Mouse (Mus musculus) G1E-ER4 (cell line): ENCODE data around the gene Smarca2. TPM values are rescaled to one million over a fixed set of nuclear protein-coding genes. Genes with fewer than 3 reads are reported as not detected.

Experiments
- GATA1 ChIP-seq: IDR thresholded peaks from one replicate; pipeline ENCODE4 v1.8.0; 2012; ENCODE audit warnings: low read length, inconsistent platforms
- polyA plus RNA-seq: library from polyadenylated mRNA; stranded (reverse); fragments of >175 nt; gene quantifications from 2 replicates; pipeline ENCODE4 v1.2.3, GENCODE M21; 2012

Smarca2 gene
- polyA plus RNA-seq, 1 experiment = 17.3 TPM

DNA sequence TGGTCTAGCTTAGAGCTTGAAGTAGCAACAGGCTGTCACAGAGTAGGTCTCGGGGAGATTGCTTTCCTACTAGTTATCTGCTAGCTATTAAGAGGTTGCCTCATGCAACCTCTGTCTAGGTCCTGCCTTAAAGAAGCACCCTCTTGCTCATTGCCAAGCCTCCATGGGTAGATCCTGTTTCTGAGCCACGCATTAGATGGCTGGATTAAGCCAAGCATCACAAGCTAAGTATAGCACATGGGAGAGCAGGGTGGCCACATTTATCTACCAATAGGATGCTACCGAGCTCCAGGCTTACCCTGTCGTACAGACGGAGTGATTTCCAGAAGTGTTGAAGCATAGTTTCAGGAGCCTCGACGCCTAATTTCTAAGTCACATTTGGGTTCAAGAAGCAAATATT lies 114.3 kb downstream of the Smarca2 start:
- no peak for TF ChIP-seq GATA1

DNA sequence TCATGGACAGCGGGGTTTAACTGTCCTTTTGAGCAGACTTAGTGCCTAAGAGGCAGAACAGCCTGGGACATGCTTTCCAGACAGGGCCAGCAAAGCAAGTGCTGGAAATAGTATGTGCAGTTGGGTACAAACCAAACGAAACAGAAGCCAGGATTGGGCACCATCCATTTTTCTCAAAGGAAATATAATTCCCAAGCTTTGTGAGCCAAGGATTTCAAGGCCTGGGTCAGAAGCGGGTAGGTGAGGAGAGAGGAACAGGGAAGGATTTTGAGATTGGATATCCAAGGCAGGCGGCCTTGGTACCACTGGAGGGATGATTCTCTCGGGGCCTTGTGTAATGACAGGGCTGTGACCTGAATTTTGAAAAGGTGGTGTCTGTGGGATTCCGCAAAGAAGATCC lies 116.9 kb downstream of the Smarca2 start:
- TF ChIP-seq GATA1 = no peak

DNA sequence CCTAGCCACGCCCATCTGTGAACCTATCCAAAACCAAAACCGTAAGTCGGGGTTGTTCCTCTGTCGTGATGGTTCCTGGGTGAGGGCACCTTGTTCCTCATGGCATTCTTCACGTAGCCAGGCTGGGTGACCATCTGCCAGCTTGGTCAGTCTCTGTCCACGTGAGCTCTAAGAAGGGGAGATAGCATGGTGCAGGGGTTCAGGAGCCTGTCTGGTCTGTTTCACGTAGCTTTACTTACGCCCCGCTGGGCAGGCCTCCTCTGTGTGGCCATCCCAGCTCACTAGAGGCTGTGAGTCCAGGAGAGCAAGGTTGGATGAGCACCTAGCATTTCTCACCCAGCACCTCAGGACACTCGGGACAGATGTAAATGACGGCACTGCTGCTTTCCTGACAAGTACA lies 119.0 kb downstream of the Smarca2 start:
- TF ChIP-seq GATA1 = no peak

DNA sequence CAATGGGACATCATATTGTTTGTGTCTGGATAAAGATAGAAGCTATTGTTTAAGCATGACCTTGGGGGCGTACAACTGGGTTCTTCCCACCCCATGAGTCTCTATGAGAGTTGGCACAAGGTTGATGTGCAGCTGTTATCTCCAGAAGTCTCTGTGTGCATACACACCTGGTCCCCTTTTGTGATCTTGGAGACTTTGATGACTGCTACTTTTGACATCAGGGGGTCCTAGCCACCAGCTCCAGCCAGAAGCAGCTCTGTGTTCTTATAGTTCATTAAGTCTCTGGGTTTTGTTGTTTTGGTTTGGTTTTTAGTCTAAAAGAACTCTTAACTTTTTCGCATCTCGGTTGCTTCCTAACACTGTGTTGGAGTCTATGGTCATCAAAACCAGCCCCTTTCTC lies 119.8 kb downstream of the Smarca2 start:
- no peak for TF ChIP-seq GATA1

DNA sequence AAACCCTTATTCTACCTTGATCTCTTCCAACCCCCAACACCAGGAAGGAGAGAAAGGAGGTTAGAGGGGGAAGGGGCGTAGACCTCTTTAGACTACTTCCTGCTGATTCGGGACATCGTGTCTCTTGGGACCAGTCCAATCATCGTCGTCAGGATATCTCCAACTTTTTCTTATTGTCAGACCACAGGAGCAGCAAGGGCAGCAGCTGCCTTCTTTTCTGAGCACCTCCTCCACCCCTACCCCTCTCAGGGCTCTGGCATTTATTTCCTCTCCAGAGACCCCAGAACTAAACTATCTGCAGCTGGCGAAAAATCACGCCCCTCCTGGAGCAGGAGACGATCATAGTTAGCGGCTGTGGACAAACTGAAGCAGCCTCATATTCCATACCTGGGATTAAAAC lies 122.9 kb downstream of the Smarca2 start:
- no peak for TF ChIP-seq GATA1

DNA sequence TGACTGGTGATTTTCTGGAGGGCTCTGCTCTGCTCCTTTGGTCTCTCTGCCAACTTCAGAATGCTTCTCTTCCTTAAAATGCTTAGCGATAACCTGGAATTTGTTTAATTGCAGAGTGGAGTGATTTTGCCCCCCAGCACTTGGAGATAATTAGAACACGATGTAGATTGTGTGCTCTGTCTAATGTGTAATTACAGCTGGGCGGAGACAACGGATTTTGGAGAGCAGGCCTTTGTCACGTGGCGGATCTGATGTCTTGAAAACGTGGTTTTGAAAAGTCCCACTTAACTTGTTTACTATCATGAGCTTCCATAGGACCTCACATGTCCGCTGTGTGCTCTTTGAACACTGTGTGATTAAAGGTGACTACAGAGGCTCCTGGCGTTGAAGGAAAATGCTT lies 125.6 kb downstream of the Smarca2 start:
- no peak for TF ChIP-seq GATA1

DNA sequence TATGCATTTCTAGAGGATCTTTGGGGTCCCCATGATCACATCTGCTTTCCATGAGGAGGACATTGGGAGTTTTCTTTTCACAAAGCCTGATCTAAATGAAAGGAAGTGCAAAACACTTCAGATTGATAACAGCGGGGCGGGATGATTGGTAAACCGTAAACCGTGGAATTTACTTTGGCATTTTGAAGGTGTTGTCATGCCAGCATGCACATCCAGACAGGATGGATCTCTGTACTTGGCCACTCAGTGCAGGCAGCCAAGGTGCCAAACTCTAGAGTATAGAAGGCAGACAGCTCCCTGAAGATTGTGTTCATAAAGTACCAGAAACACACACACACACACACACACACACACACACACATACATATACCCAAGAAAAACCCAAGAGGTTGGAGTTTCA lies 126.3 kb downstream of the Smarca2 start:
- TF ChIP-seq GATA1 = no peak

DNA sequence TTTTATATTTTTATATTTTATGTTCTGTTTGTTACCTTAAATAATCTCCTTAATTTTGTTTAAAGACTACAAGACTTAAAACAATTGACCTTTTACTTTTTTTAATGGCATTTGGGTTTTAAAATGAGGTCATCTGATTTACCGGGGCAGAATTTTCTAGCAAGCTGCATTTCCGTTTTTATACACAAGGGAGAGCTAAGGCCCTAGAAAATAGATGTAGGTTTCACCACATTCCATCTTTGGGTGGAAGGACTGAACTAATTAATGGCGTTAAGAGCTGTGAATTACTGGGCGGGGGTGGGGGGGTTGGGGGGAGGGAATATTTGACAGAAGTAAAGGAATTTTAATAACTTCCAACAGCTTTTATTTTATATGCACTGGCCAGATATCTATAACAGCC lies 127.0 kb downstream of the Smarca2 start:
- no peak for TF ChIP-seq GATA1

DNA sequence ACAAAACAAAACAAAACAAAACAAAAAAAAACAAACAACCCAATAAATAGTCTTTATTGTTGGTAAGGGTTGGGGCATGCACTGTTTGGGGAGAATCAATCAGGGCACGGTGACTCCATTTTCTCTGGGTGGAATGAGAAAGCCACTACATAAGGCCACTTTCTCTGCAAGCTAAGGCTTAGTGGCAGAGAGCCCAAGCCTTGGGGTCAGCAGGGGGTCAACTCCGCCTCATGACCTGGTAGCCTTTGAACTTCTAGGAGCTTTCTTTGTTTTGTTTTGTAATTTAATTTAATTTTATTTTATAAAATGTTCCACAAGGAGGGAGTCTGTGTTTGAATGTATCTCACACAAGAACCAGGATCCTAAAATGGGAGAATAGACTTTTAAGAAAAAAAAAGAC lies 128.2 kb downstream of the Smarca2 start:
- TF ChIP-seq GATA1 = no peak

DNA sequence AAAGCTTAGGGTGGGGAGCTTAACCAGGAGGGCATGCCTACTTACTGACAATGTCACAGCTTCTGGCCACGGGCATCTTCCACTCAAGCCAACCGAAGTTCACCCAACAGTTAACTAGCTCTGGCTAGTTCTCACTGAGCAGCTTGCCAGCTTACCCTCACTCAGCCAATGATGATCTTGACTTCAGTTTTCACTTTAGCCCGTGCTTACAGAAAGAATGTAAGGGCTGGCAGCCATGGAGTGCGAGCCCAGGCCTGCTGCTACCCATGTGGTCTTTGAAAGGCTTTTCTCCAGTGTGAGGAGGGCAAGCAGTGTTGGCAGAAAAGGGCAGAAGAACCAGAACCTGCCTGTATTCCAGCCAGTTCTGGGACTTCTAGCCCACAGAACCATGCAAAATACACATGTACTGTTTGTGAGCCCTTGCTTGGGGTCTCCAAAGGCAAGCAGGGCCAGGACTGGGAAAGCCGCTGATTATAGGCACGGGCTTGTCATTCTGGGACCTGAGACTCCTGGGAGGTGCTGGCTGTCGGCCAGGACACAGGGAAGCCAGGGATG lies 128.8 kb downstream of the Smarca2 start:
- TF ChIP-seq GATA1 = no peak

DNA sequence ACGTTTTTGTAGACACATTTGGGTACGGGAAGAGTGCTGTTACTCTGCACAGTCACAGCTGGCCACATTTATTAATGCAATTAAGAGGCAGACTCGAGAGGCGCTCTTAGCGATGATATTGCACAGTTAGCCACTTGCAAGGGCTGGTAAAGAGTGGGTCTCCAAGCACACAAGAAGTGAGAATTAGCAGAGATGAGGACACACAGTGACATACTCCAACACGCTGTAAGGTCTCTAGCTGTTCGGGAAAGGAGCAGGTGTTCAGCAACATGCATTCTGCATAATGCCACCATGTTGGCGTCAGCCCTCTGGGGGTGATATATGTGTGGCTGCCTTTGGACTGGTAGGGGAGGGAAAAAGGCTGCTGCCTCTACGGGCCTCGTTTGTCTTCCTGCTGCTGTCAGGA lies 129.9 kb downstream of the Smarca2 start:
- no peak for TF ChIP-seq GATA1

DNA sequence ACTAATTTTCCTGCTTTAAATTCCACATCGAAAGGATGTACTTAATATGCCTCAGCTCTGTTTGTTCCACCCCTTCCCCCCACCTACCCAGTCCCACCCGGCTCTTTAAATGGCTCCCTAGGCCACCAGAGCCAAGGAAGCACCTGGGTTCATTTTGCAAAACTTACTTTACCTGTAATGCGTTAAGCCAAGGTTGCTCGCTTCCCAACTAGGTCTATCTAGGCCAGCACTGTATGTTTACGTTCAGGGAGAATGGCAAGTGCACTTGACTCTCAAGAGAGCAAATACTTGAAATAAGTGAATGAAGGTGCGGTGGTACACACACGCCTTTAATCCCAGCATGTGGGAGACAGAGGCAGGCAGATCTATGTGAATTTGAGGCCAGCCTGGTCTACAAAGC lies 140.7 kb downstream of the Smarca2 start:
- no peak for TF ChIP-seq GATA1

DNA sequence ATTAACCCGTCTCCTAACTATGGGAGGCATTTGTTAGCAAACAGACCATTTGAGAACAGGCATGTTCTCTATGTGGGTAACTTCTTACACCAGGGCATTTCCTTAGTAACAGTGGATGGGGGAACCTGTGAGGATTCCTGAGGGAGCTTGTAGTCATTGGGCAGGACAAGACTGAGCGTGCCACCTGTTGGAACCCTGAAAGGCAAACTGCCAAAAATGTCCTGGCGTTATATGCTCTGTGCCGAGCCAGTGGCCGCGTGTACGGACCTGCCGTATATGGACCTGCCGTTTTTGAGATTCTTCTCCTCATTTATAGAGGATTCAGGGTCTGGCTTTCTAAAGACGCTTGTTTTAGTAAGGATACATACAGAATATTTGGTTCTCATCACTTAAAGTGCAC lies 141.4 kb downstream of the Smarca2 start:
- no peak for TF ChIP-seq GATA1

DNA sequence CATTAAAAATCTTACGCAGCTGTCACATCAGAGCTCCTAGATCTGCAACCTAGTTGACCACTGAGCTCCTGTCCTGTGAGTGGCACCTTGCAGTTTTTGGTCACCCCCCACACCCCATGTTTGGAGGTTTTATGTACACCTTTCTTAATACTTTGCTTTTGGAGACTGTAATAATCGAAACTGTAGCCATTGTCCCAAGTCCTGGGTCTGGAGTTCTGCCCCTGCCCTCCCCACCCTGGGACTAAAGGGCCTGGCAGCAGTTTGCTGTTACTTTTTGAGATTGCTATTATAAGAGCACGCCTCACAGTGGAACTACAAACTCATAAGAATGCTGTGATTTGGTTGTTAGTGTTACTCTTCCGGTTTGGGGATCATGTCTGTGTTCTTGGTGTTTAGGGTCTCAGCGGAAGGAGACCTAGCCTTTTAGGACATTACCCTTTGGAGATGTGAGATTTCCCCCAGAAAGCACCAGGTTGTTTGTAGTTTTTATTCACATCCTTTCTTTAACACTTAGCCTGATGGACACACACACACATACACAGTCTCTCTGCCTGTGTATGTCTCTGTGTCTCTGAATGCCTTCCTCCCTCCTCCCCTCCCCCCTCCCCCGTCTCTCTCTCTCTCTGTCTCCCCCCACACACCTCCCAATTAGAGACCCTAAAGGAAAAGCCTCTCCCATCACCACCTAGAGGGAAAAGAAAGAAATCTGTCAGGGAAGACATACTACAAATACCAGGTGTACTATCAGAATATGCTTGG lies 142.0 kb downstream of the Smarca2 start:
- no peak for TF ChIP-seq GATA1

DNA sequence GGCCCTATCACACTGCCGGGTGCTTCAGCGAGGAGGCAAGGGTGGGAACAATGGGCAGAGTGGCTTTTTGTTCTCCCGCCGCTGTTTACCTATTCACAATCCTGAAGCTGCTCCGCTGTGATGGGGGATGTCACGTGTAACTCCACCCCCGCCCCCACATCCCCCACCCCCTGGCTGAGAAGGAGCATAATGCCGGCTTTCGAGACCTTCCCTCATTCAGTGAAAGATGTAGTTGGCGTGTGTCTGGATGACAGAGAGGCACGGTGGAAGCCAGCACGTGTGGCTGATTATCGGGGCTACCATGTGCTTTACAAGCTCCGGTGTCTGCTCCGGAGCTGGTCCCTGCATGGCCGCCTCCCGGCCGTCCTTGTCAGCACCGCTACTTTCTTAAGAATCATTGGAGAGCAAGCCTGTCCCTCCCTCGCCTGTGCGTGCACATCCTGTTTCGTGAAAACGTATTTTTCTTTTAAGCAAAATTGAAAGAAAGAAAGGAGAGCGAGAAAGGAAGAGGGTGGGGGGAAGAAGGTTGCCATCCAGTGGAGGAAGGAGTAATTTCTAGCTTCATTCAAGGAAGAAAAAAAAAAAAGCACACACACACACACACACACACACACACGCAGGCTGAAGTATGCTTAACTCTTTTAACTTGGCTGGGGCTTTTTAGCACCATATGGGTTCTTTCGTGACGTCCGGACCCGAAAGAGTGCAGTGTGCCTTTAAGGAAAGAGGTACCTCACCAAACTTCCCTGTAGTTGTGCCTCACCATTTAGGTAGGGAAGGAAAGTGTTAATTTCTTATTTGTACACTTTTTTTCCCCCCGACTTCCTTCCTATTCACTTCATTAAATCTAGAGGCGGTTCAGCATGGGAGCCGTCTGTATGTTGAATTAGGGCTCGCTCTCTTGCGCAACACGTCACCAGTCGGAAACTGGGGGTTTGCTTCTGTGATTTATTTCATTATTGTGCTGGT lies 143.0 kb downstream of the Smarca2 start:
- no peak for TF ChIP-seq GATA1

DNA sequence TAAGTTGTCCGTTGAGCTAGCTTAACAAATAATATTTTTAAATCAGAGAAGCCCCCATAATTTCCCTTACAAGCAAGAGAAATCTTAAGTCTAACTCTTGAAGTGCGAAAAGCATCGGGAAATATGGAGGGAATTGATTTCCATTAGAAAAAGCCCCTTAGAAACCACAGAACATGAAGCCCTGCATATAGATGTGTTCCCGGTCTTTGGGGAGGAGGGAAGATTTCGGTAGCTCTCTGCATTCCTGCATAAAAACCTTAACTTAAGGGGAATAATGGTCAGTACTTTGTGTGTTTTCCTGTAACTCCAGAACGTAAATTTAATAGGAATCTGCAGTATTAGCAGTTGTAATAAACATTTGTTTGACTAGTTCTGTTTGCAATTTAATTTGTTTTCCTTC lies 143.8 kb downstream of the Smarca2 start:
- TF ChIP-seq GATA1 = no peak
